Mouse (Mus musculus) cerebellum, adult 9-10 months (tissue): ENCODE data around the gene Nsf.

ENCODE experiments used
- DNase-seq: peaks from one replicate; pipeline ENCODE4 v3.0.0; 2022

Nsf gene

DNA sequence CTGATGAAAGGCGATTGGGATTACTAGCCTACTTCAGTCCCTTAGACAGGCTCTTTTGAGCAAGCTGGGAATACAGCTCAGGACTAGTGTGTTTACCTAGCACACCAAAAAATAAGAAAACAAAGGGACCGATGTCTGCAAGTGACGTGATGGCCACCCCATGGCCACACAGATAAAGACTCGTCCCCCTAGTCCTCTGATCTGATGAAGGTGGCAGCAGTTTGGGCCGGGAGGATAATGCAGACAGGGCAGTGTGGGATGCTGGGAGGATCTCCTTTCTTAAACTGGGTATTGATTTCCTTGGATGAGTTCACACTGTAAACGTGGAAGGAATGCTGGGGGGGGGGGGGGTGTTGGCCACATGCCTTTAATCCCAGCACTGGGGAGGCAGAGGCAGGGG is 13.0 kb downstream of the Nsf start:
- DNase-seq: no peak

DNA sequence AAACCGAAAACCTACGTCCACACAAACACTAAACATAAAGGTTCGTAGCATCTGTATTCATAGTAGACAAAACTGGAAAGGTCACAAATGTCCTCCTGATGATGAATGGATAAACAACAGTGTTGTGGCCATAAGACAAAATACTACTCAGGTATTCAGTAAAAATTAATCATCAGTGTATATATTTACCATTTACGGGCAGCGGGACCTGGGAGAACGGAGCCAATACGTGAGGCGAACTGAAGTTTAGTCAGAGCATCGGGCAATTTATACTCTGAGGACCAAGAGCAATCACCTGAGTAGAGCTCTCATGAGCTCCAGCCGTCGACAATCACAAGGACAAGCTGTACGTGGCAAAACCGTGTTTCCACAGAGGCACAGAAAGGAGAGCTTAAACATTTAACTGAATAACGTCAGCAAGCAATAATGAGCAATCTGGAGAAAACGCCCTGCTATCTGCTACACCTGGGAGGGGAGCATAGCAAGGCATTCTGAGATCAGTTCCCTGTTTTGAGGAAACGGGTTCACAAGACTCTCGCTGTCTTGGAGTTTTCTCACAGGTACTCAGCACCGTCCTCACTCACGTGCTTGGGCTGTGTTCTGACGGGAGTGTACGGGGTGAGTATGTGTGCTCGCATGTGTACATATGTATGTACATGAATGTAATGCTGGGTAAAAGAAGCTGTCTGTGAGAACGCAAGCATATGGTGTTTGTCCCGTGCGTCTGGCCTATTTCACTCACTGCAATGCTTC is 15.7 kb downstream of the Nsf start:
- DNase-seq: no peak

- DNase-seq: no peak
These were observed 16.4 kb downstream of the Nsf start for GRCm38 (mm10) chr11:103937451-103937850.

- DNase-seq: no peak
These were observed 18.1 kb downstream of the Nsf start for GRCm38 (mm10) chr11:103935717-103936116.

DNA sequence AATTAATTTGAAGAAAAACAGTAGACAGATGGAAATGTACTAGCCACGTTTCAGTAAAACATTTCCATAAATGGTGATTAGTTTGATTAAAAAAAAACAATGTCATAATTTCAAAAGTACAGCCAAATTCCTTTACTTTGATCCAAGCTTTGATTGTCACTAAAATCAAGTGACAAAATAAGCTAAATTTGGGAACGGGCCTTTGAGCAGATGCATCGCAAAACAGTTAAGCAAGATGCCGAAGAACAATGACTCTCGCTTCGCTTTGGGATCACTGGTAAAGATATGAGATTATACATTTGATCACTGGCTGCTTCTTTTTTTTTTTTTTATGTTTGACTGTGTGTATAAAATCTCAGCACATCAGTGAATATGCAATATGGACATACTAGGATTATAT is 20.0 kb downstream of the Nsf start:
- DNase-seq: no peak

DNA sequence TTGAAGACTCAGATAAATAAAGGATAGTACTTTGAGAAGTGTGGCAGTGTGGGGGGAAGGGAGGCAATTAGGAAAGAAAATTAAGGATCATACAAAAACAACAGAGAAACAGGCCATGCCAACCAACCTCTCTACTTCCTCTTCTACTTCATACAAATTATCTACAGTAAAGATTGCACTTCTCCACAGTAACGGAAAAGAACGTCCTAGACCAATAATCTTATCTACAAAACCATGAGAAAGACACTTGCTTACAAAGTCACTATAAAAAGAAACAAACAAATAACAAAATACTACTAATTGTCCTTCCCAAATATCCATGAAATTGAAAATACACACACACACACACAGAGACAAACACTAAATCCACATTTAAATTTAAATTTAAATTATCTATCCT is 29.9 kb downstream of the Nsf start:
- no peak for DNase-seq

DNA sequence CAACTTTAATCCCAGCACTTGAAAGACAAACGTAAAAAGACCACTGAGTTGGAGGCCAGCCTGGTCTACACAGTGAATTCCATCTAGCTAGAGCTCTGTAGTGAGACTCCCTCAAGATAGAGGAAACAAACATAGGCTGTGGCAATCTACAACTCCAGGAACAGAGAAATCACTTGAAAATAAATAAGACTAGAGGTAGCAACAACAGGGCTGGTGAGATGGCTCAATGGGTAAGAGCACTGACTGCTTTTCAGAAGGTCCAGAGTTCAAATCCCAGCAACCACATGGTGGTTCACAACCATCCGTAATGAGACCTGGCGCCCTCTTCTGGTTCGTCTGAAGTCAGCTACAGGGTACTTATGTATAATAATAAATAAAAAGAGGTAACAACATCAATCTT is 30.6 kb downstream of the Nsf start:
- DNase-seq: no peak

- DNase-seq: no peak
These were observed 31.0 kb downstream of the Nsf start for GRCm38 (mm10) chr11:103922812-103923211.

DNA sequence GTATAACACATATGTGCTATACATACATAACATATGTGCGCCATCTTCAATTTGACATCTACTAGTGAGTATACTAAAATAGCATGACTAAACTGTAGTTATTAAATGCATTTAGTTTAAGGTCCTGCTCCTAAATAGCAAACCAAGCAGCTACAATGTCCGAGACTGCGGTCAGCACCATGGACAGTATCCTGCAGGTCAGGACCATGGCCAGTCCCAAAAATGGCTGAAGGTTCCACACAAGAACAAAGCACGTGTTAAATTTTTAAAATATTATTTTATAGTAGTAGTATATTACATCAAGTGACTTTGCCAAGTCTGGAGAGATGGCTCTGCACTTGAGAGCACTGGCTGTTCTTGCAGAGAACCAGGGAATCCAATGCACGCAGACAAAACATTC is 33.2 kb downstream of the Nsf start:
- no peak for DNase-seq

DNA sequence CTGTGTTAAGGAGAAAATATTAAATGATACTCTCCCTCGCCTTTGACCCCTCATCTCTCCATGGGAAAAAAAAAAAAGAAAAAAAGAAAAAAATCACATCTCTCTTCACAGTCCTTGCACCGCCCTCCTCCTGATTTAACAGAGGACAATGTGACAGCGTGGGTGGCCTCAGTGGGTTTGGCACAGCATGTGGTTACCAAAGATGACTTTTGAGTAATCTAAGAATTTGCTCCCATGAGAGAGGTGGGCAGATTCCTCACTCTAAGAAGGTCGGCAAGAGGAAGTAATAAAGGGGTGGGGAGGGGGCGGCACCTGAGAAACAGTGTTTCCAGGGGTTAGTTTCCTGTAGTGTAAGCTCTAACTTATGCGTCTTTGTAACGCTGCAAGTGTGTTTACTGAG is 37.0 kb downstream of the Nsf start:
- no peak for DNase-seq

DNA sequence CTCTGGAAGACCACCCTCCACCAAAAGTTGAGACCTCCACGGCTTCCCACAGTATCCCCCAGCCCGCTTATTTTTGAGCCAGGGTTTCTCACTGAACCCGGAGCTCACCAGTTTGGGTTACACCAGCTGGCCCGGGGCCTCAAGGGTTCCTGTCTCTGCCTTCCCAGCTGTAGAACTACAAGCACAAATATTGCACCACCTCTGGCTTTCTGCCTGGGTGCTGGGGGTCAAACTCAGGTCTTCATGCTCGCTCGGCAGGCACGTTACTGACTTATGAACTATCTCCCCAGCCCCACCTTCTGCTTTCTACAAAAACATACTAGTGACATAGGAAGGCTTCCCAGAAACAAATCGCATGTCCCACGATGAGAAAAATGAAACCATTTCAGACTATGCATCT is 38.2 kb downstream of the Nsf start:
- DNase-seq: no peak

- peak; percentile 75 for DNase-seq
These were observed 42.8 kb downstream of the Nsf start for GRCm38 (mm10) chr11:103910993-103911585.

DNA sequence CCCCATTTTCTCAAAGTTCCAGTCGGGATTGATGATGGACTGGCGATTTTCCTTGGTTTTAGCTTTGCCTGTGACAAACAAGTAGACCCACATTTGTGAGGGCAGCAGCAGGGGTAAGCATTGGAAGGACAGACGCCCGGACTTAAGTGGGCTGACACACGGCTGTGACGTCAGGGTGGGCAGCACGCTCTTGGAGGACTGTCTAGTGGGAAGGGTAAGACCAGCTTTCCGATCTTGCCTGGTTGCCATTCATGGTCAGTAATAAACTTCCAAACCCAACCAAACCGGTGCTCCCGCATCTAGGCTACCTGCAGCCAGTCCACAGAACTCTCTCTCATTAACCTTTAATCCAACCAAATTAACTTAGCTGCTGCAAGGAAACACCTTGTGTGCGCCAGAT is 43.3 kb downstream of the Nsf start:
- no peak for DNase-seq

- DNase-seq: no peak
These were observed 44.0 kb downstream of the Nsf start for GRCm38 (mm10) chr11:103909809-103910208.

DNA sequence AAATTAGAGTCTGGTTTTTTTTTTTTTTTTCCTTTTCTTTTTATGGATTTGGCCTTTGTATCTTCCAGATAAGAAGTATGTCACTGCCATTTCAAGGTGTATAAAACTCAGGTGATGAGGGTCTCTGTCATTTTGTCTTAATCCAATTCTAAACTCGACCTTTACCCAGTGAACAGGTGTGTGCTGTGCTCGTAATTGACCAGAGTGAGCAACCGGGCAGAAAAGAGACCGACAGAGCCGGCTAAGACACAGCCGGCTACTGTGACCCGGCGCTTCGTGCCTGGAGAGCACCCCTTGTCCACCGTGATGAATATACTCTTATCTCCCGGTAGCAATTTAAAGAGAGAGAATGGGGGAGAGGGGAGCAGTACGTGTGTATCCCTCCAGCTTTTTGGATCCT is 44.5 kb downstream of the Nsf start:
- DNase-seq: no peak

GRCm38 (mm10) chr11:103906051-103906719 is 47.7 kb downstream of the Nsf start:
- DNase-seq: no peak

DNA sequence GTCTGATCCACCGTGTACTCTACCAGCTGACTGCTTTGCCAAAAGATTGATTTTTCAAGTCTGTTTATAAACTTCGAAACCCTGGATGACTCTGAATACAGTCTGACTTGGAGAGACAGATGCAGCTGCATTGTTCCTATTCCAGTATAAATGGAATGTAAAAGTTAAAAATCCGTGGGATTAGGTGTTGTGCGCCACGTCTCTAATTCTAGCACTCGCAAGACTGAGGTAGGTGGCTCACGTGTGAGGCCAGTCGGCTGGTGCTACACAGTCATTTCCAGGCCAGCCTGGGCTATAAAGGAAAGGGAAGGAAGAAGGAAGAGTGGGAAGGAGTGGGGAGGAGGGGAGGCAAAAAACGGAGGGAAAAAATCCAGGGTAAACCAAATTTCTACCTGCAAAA is 48.4 kb downstream of the Nsf start:
- DNase-seq: no peak

DNA sequence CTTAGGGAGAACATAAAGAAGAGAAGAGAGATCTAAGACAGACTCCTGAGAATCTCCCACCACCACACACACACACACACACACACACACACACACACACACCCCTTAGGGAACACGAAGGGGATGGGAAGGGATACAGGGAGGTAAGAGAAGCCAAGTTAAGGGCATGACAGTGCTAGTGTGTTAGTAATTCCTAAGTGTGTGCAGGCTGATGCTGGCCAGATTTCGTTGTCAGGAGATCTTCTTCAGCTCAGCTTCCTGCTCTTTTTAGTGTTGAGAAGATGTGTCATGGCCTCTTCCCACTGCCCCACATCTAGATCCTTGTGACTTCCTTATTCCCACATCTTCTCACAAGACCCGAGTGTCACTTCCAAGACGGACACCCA is 52.3 kb downstream of the Nsf start:
- DNase-seq: no peak

- no peak for DNase-seq
These were observed 52.9 kb downstream of the Nsf start for GRCm38 (mm10) chr11:103900803-103901580.

GRCm38 (mm10) chr11:103896966-103897750 is 56.7 kb downstream of the Nsf start:
- no peak for DNase-seq

DNA sequence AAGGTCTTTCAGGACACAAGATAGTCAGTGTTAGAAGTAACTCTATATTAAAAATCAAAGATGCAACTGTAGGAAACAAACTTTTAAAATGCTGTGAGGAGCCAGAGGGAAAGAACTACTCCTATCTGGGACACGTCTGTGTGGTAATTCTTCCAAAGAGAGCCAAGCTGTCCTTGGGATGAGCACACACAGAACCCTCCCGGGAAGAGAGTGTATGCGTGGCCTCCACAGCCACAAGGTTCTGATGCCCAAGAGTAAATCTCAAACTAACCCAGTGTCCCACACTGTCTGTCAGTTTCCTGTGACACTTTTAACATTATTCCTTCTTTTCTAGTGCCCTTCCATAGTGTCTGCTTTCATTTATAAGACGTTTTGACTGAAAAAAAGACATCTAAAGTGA is 57.8 kb downstream of the Nsf start:
- no peak for DNase-seq

GRCm38 (mm10) chr11:103892831-103893230 is 61.0 kb downstream of the Nsf start:
- no peak for DNase-seq

GRCm38 (mm10) chr11:103891781-103892180 is 62.1 kb downstream of the Nsf start:
- no peak for DNase-seq
